Mouse (Mus musculus): Measurements from ENCODE around the gene Nsl1.
"Not testable (repeated sequence)": the region's sequence is repeated elsewhere in the genome, so short reads cannot be mapped to it uniquely, and the experiment has no call there.

Nsl1 gene

GRCm38 (mm10) chr1:191062781-191063485, at the start of gene Nsl1, which contains the start of gene Tatdn3:
Gene Nsl1 (plus strand): TSS chr1:191063012.
Gene Tatdn3 (minus strand): TSS chr1:191062932.
- peak; percentile 91 to 95 for DNase-seq (ENCODE audit: low spot score in 2 of 2)

DNA sequence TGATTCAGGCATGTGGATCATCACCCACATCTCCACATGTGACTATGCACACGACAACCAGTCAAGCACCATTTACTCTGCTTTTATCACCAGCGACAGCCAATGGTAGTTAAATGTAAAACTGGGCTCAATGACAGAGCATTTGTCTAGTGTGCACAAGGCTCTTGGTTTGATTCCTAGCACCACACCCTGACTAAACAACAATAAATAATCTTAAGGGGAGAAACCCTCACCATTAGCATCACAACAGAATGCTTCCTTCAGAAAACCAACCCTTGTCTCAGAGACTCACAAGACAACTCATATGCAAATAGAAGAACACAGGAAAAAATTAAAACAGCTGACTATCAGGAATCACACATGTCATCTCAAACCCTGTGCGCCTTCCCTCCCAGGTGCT, 48.5 kb upstream of the Nsl1 start:
- no peak for DNase-seq (ENCODE audit: low spot score in 2 of 2)

GRCm38 (mm10) chr1:191019803-191020202, 43.0 kb upstream of the Nsl1 start:
- no peak for DNase-seq (ENCODE audit: low spot score in 2 of 2)

DNA sequence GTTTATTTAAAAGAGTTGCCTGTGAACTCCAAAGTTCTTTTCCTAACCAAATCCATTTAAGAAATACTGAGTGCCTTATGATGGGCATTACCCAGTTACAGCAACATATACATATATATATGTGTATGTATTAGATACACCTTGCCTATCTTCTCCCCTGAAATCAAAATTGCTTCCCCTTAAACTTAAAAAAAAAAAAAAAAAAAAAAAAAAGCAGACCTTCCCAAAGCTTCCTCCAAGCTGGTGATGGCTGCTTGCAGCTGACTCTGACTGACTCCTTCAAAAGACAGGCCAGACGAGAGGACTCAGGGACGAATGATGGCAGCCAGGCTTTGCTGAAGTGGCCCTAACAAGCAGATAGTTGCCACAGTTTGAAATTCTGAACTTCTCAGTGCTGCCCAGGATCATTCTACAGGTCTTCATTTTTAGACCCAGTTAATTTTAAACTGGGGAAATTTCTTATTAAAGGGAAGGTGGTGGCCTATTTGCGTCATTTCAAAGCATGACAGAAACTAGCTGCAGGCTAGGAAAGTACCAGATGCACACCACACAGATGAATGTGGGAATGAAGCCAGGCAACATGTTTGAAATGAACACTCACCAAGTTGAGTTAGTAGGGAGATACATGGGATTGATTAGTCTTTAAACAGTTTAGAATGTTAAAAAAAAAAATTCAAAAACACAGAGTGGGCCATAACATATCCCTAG, 42.4 kb upstream of the Nsl1 start:
- no peak for DNase-seq (ENCODE audit: low spot score in 2 of 2)

- DNase-seq (ENCODE audit: low spot score in 2 of 2) = no peak
Observed at GRCm38 (mm10) chr1:191021016-191021415, 41.8 kb upstream of the Nsl1 start.

- DNase-seq (ENCODE audit: low spot score in 2 of 2) = no peak
Observed at GRCm38 (mm10) chr1:191023140-191023539, 39.7 kb upstream of the Nsl1 start.

GRCm38 (mm10) chr1:191023806-191024205, 39.0 kb upstream of the Nsl1 start:
- not testable (repeated sequence) for DNase-seq (ENCODE audit: low spot score in 2 of 2)

DNA sequence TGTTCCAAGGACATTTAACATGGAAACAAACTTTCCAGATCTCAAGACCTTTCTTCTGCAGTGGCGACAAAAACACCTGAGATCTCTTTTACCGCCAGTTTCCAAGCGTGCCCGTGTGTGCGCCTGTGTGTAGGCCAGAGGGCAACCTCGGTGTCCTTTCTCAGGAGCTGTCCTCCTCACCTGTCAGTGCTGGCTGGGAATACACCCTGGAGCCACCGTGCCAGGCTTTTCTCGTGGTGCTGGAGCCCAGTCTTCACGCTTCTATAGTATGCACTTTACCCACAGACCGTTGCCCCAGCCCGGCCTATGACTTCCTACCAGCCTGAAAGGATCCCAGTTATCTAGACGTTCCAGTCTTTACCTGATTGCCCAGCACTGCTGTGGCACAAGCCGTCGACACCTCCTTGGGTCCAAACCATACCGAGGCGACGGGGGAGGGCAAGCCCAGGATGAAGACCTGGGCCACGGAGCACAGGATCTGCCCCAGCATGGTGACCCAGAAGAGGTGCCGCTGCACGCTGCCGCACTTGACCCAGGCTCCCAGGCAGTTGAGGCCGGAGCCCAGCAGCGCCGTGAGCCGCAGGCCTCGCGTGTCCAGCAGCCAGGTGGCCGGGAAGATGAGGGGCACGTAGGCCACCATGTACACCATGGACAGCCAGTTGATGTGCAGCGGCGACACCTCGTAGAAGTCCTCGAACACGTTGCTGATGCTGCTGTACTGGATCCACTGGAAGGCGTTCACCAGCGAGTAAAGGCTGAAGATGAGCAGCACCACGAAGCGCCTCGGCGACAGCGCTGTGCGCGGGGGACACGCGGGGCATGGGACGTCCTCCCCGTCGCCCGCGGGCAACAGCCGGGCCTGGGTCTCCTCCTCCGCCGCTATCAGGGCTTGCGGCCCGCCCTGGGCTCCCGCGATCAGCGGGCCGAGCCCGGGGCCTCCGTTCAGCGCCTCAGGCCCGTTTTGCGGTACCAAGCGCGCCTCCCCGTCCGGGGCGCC, 37.5 kb upstream of the Nsl1 start:
- peak; percentile 48 to 53 for DNase-seq (ENCODE audit: low spot score in 2 of 2)

- peak; percentile 99 to 100 for DNase-seq (ENCODE audit: low spot score in 2 of 2)
Observed at GRCm38 (mm10) chr1:191026021-191026713, 36.6 kb upstream of the Nsl1 start, which contains the start of gene Flvcr1. Gene Flvcr1 (minus strand): TSS chr1:191026158.

DNA sequence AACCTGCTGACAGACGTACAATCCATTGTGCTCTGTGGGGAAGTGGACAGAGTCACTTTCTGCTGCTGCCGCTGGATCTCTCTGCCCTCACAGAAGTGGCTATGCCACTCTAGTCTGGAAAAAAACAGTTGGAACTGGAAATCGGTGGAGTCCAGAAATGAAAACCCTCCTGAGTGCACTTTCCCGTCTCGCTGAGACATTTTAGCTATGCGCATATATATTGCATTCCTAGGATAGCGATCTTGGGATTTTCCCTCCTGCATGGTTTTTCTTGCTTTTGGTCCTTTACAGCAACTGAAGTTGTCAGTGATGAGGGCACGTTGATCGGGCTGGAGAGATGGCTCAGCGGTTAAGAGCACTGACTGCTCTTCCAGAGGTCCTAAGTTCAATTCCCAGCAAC, 32.6 kb upstream of the Nsl1 start:
- DNase-seq (ENCODE audit: low spot score in 2 of 2) = no peak

DNA sequence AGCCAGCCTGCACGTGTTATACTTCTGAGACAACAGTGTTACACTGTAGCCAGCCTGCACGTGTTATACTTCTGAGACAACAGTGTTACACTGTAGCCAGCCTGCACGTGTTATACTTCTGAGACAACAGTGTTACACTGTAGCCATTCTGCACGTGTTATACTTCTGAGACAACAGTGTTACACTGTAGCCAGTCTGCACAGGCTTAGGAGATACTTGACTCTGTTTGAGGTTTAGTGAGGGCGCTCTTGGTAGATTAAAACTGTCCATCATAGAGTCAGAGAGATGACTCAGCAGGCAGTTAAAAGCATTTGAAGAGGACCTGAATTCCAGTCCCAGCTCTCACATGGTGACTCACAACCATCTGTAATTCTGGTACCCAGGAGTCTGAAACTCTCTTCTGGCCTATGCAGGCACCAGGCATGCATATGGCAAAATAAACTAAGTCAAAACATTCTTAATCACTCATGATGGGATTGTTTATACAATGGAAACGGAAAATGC, 31.8 kb upstream of the Nsl1 start:
- DNase-seq (ENCODE audit: low spot score in 2 of 2) = not testable (repeated sequence)

GRCm38 (mm10) chr1:191035649-191036048, 27.2 kb upstream of the Nsl1 start:
- no peak for DNase-seq (ENCODE audit: low spot score in 2 of 2)

GRCm38 (mm10) chr1:191036554-191037334, 26.1 kb upstream of the Nsl1 start, which contains the start of gene Spata45:
Gene Spata45 (plus strand): TSS chr1:191036639.
- DNase-seq (ENCODE audit: low spot score in 2 of 2) = no peak

DNA sequence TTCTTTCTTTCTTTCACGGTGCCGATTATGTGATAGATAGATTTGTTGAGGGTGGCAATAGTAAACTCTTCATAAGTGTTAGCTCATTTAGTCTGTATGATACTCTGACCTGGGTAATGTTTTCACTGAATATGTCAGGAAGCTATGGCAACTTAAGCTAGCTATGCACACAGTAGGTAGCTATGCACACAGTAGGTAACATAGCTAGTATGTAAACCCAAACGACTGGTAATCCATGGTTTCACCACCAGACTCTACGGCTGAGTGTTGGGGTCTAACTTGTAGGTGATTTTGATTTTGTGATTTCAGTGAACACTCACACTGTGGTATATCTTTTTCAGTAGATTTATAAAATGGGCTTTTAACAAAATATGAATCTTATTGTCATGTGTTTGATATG, 24.8 kb upstream of the Nsl1 start:
- DNase-seq (ENCODE audit: low spot score in 2 of 2) = no peak

GRCm38 (mm10) chr1:191041352-191041751, 21.5 kb upstream of the Nsl1 start:
- DNase-seq (ENCODE audit: low spot score in 2 of 2) = no peak

DNA sequence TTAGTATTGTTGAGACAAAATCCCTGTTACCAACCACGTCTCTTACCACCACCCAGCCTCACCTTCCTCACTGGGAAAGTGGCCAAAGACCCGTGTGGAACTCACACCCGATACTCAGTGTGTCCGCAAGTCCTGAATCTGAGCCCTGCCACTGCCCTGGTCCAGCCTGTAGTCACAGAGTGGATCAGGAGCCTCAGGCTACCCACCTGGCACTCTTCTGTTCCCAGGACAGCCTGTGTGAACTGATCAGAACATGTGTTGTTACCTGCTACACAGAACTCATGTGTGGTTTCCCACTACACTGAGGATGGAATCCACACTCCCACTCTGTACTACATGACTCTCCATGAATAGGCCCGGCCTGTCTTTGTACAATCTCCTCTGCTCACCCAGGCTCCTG, 20.7 kb upstream of the Nsl1 start:
- DNase-seq (ENCODE audit: low spot score in 2 of 2) = no peak

DNA sequence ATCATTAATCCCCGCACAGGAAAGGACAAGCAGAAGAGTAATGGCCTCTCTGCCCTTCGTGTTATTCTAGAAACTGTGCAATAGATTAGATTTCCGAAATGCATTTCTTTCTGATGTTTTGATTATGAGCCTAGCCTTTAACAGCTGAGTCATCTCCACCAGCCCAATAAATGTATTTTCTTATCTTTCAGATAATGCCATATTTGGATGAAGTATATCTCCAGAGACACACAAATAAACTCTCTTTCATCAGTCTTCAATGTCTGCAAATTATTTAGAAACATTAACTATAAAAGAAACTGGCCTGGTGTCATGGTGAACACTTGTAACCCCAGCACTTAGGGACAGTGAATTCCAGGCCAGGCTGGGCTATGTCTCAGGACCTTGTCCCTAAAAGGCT, 20.1 kb upstream of the Nsl1 start:
- DNase-seq (ENCODE audit: low spot score in 2 of 2) = no peak

DNA sequence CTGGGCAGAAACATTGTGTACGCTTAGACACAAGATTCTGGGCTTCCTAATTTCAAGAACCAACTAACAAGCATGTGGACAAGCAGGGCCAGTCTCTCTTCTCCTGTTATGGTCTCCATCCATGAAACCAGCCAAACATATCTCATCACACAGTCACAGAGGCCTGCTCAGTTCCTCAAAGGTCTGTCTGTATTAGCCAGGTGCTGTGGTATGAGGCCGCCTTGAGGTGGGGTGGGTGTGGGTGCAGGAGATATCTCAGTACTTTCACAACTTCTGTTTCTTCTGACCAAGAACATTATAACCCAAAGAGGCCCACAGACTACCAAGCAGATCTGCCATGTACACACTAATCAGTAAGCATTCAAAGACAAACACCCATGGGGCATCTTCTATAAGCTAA, 17.5 kb upstream of the Nsl1 start:
- DNase-seq (ENCODE audit: low spot score in 2 of 2) = no peak

GRCm38 (mm10) chr1:191046231-191046824, 16.5 kb upstream of the Nsl1 start:
- DNase-seq (ENCODE audit: low spot score in 2 of 2) = no peak

- no peak for DNase-seq (ENCODE audit: low spot score in 2 of 2)
Observed at GRCm38 (mm10) chr1:191053555-191053954, 9.3 kb upstream of the Nsl1 start.

All from right cerebral cortex, postnatal 10 days (tissue).